Mouse (Mus musculus): ENCODE results near the gene Rora. TPM values are rescaled to one million over a fixed set of nuclear protein-coding genes. Genes with fewer than 3 reads are reported as not detected.

Rora gene
- polyA plus RNA-seq, 1 experiment from 2014 or later, result 6.5 TPM

GRCm38 (mm10) chr9:69150224-69150623 lies 496.6 kb downstream of the Rora start:
- Histone ChIP-seq H3K27ac (ENCODE audit: low read depth, low read length) (no peak overlapping the region), H3K9me3 (replicated peaks; ENCODE audit: control insufficient read depth, low read length) (peaks cover 9% of the 10 kb centered on the region; the same call in 1 of the 2 replicates), H3K4me2 (no peak overlapping the region), H3K36me3 (ENCODE audit: control insufficient read depth, insufficient read depth, low read length) (no peaks in the 10 kb centered on the region), H3K4me3 (ENCODE audit: low read depth, low read length) (no peak overlapping the region), H3K9ac (ENCODE audit: low read depth, low read length) (no peak overlapping the region), H3K27me3 (ENCODE audit: control insufficient read depth, insufficient read depth, low read length) (no peaks in the 10 kb centered on the region), H3K4me1 (ENCODE audit: control insufficient read depth, insufficient read depth, low read length) (no peaks in the 10 kb centered on the region)
- ATAC-seq (replicated peaks; ENCODE audit: insufficient number of reproducible peaks, low FRiP score, low TSS enrichment), result no peak
- WGBS (ENCODE audit: insufficient replicate concordance), result 55% methylated on average over 14 of the region's 14 CpGs

GRCm38 (mm10) chr9:69154684-69155083 lies 501.1 kb downstream of the Rora start:
- 85% methylated on average over 5 of the region's 5 CpGs for WGBS (ENCODE audit: insufficient replicate concordance)
- Histone ChIP-seq H3K4me2 (no peak overlapping the region), H3K9me3 (replicated peaks; ENCODE audit: control insufficient read depth, low read length) (no peaks in the 10 kb centered on the region), H3K27ac (ENCODE audit: low read depth, low read length) (no peak overlapping the region), H3K36me3 (ENCODE audit: control insufficient read depth, insufficient read depth, low read length) (no peaks in the 10 kb centered on the region), H3K9ac (ENCODE audit: low read depth, low read length) (no peak overlapping the region), H3K27me3 (ENCODE audit: control insufficient read depth, insufficient read depth, low read length) (no peaks in the 10 kb centered on the region), H3K4me1 (ENCODE audit: control insufficient read depth, insufficient read depth, low read length) (peaks cover 6% of the 10 kb centered on the region; the same call in 1 of the 2 replicates), H3K4me3 (ENCODE audit: low read depth, low read length) (no peak overlapping the region)
- no peak for ATAC-seq (replicated peaks; ENCODE audit: insufficient number of reproducible peaks, low FRiP score, low TSS enrichment)

- Histone ChIP-seq H3K9ac (ENCODE audit: low read depth, low read length) (no peak overlapping the region), H3K27ac (ENCODE audit: low read depth, low read length) (no peak overlapping the region), H3K9me3 (replicated peaks; ENCODE audit: control insufficient read depth, low read length) (no peaks in the 10 kb centered on the region), H3K36me3 (ENCODE audit: control insufficient read depth, insufficient read depth, low read length) (no peaks in the 10 kb centered on the region), H3K27me3 (ENCODE audit: control insufficient read depth, insufficient read depth, low read length) (no peaks in the 10 kb centered on the region), H3K4me2 (no peak overlapping the region), H3K4me3 (ENCODE audit: low read depth, low read length) (no peak overlapping the region), H3K4me1 (ENCODE audit: control insufficient read depth, insufficient read depth, low read length) (peaks cover 6% of the 10 kb centered on the region; the same call in 1 of the 2 replicates)
- 51% methylated on average over 8 of the region's 8 CpGs for WGBS (ENCODE audit: insufficient replicate concordance)
- ATAC-seq (replicated peaks; ENCODE audit: insufficient number of reproducible peaks, low FRiP score, low TSS enrichment), result no peak
These were observed 502.4 kb downstream of the Rora start for GRCm38 (mm10) chr9:69155836-69156595.

GRCm38 (mm10) chr9:69160818-69161217 lies 507.2 kb downstream of the Rora start:
- no peaks in the 10 kb centered on the region for H3K36me3 ChIP-seq (ENCODE audit: control insufficient read depth, insufficient read depth, low read length)
- H3K9me3 ChIP-seq (replicated peaks; ENCODE audit: control insufficient read depth, low read length), result no peaks in the 10 kb centered on the region
- H3K4me2 ChIP-seq, result no peak overlapping the region
- H3K4me3 ChIP-seq (ENCODE audit: low read depth, low read length), result no peak overlapping the region
- no peak overlapping the region for H3K27ac ChIP-seq (ENCODE audit: low read depth, low read length)
- WGBS (ENCODE audit: insufficient replicate concordance), result 80% methylated on average over 5 of the region's 5 CpGs
- H3K4me1 ChIP-seq (ENCODE audit: control insufficient read depth, insufficient read depth, low read length), result peaks cover 11% of the 10 kb centered on the region; the same call in 1 of the 2 replicates
- no peak overlapping the region for H3K9ac ChIP-seq (ENCODE audit: low read depth, low read length)
- ATAC-seq (replicated peaks; ENCODE audit: insufficient number of reproducible peaks, low FRiP score, low TSS enrichment), result no peak
- H3K27me3 ChIP-seq (ENCODE audit: control insufficient read depth, insufficient read depth, low read length), result no peaks in the 10 kb centered on the region

- H3K36me3 ChIP-seq (ENCODE audit: control insufficient read depth, insufficient read depth, low read length), result no peaks in the 10 kb centered on the region
- WGBS (ENCODE audit: insufficient replicate concordance), result 49% methylated on average over 7 of the region's 7 CpGs
- no peaks in the 10 kb centered on the region for H3K9me3 ChIP-seq (replicated peaks; ENCODE audit: control insufficient read depth, low read length)
- H3K27me3 ChIP-seq (ENCODE audit: control insufficient read depth, insufficient read depth, low read length), result no peaks in the 10 kb centered on the region
- H3K4me1 ChIP-seq (ENCODE audit: control insufficient read depth, insufficient read depth, low read length), result peaks cover 8% of the 10 kb centered on the region; the same call in 1 of the 2 replicates
- H3K9ac ChIP-seq (ENCODE audit: low read depth, low read length), result no peak overlapping the region
- no peak for ATAC-seq (replicated peaks; ENCODE audit: insufficient number of reproducible peaks, low FRiP score, low TSS enrichment)
- no peak overlapping the region for H3K4me3 ChIP-seq (ENCODE audit: low read depth, low read length)
- no peak overlapping the region for H3K4me2 ChIP-seq
- H3K27ac ChIP-seq (ENCODE audit: low read depth, low read length), result no peak overlapping the region
These were observed 511.1 kb downstream of the Rora start for GRCm38 (mm10) chr9:69164653-69165052.

- Histone ChIP-seq H3K4me1 (ENCODE audit: control insufficient read depth, insufficient read depth, low read length) (peaks cover 8% of the 10 kb centered on the region; the same call in 1 of the 2 replicates), H3K27me3 (ENCODE audit: control insufficient read depth, insufficient read depth, low read length) (no peaks in the 10 kb centered on the region), H3K27ac (ENCODE audit: low read depth, low read length) (no peak overlapping the region), H3K9ac (ENCODE audit: low read depth, low read length) (no peak overlapping the region), H3K4me3 (ENCODE audit: low read depth, low read length) (no peak overlapping the region), H3K4me2 (no peak overlapping the region), H3K36me3 (ENCODE audit: control insufficient read depth, insufficient read depth, low read length) (no peaks in the 10 kb centered on the region), H3K9me3 (replicated peaks; ENCODE audit: control insufficient read depth, low read length) (no peaks in the 10 kb centered on the region)
- no peak for ATAC-seq (replicated peaks; ENCODE audit: insufficient number of reproducible peaks, low FRiP score, low TSS enrichment)
- WGBS (ENCODE audit: insufficient replicate concordance), result 39% methylated on average over 7 of the region's 7 CpGs
These were observed 511.7 kb downstream of the Rora start for GRCm38 (mm10) chr9:69165096-69165836.

- 53% methylated on average over 6 of the region's 6 CpGs for WGBS (ENCODE audit: insufficient replicate concordance)
- Histone ChIP-seq H3K9me3 (replicated peaks; ENCODE audit: control insufficient read depth, low read length) (no peaks in the 10 kb centered on the region), H3K27me3 (ENCODE audit: control insufficient read depth, insufficient read depth, low read length) (no peaks in the 10 kb centered on the region), H3K4me1 (ENCODE audit: control insufficient read depth, insufficient read depth, low read length) (no peaks in the 10 kb centered on the region; the same call in 1 of the 2 replicates), H3K36me3 (ENCODE audit: control insufficient read depth, insufficient read depth, low read length) (no peaks in the 10 kb centered on the region), H3K4me2 (no peak overlapping the region), H3K4me3 (ENCODE audit: low read depth, low read length) (no peak overlapping the region), H3K9ac (ENCODE audit: low read depth, low read length) (no peak overlapping the region), H3K27ac (ENCODE audit: low read depth, low read length) (no peak overlapping the region)
- no peak for ATAC-seq (replicated peaks; ENCODE audit: insufficient number of reproducible peaks, low FRiP score, low TSS enrichment)
These were observed 520.5 kb downstream of the Rora start for GRCm38 (mm10) chr9:69174061-69174460.

GRCm38 (mm10) chr9:69174527-69175116 lies 521.0 kb downstream of the Rora start:
- no peaks in the 10 kb centered on the region; the same call in 1 of the 2 replicates for H3K4me1 ChIP-seq (ENCODE audit: control insufficient read depth, insufficient read depth, low read length)
- H3K36me3 ChIP-seq (ENCODE audit: control insufficient read depth, insufficient read depth, low read length), result no peaks in the 10 kb centered on the region
- no peak overlapping the region for H3K27ac ChIP-seq (ENCODE audit: low read depth, low read length)
- 35% methylated on average over 10 of the region's 10 CpGs for WGBS (ENCODE audit: insufficient replicate concordance)
- no peak overlapping the region for H3K4me3 ChIP-seq (ENCODE audit: low read depth, low read length)
- H3K27me3 ChIP-seq (ENCODE audit: control insufficient read depth, insufficient read depth, low read length), result no peaks in the 10 kb centered on the region
- no peaks in the 10 kb centered on the region for H3K9me3 ChIP-seq (replicated peaks; ENCODE audit: control insufficient read depth, low read length)
- H3K9ac ChIP-seq (ENCODE audit: low read depth, low read length), result no peak overlapping the region
- no peak overlapping the region for H3K4me2 ChIP-seq
- ATAC-seq (replicated peaks; ENCODE audit: insufficient number of reproducible peaks, low FRiP score, low TSS enrichment), result no peak
